Mouse (Mus musculus) kidney, adult 2 months (tissue): ENCODE measurements around the gene Vtn. TPM values are rescaled to one million over a fixed set of nuclear protein-coding genes. Genes with fewer than 3 reads are reported as not detected.

Experiments used
- DNase-seq: peaks from one replicate; pipeline ENCODE4 v3.0.0; 2021
- H3K27ac ChIP-seq: fragments of 200-500 bp; 2 replicates; pipeline ENCODE4 v1.5.1; 2012; ENCODE audit warnings: low read depth, low read length, control low read depth, inconsistent platforms; ENCODE audit not compliant: insufficient read depth
- H3K27me3 ChIP-seq: fragments of 200-500 bp; replicated peaks from 2 replicates; pipeline ENCODE4 v1.6.1; 2012; ENCODE audit warnings: mild to moderate bottlenecking, moderate library complexity, low read length, inconsistent platforms; ENCODE audit not compliant: control insufficient read depth, insufficient read depth
- H3K36me3 ChIP-seq: fragments of 200-500 bp; 2 replicates; pipeline ENCODE4 v1.6.1; 2012; ENCODE audit warnings: mild to moderate bottlenecking, moderate library complexity, low read length, inconsistent platforms; ENCODE audit not compliant: control insufficient read depth, insufficient read depth
- H3K4me1 ChIP-seq: fragments of 200-500 bp; 2 replicates; pipeline ENCODE4 v1.6.1; 2011; ENCODE audit warnings: low read length; ENCODE audit not compliant: control insufficient read depth, insufficient read depth
- H3K4me3 ChIP-seq: fragments of 200-500 bp; 2 replicates; pipeline ENCODE4 v1.5.1; 2011; ENCODE audit warnings: mild to moderate bottlenecking, low read depth, low read length, control low read depth; ENCODE audit not compliant: insufficient read depth
- CTCF ChIP-seq: fragments of 200-500 bp; conservative IDR thresholded peaks from 2 replicates; pipeline ENCODE4 v1.5.1; 2011; ENCODE audit warnings: low read depth, mild to moderate bottlenecking, control low read depth, low read length, moderate library complexity, mixed read lengths; ENCODE audit not compliant: insufficient read depth, insufficient read length
- POLR2A ChIP-seq: fragments of 200-500 bp; IDR thresholded peaks from one replicate; pipeline ENCODE4 v1.6.1; 2011; ENCODE audit warnings: low read depth, low read length, control low read depth
- WGBS: fragments of 180-500 bp; shearing (Covaris S2); methylation state at CpG from one replicate; pipeline ENCODE4 v1.1.7; 2018; 5-methylcytosine and 5-hydroxymethylcytosine counted together
- polyA plus RNA-seq: library from polyadenylated mRNA; depleted of rRNA; stranded (reverse); fragments of >200 nt; gene quantifications from 2 replicates; pipeline ENCODE4 v1.2.3, GENCODE M21; 2012

Gene Vtn
- polyA plus RNA-seq, 1 experiment: 3.3 TPM

GRCm38 (mm10) chr11:78512025-78512957 lies 13.4 kb downstream of the Vtn start, which contains the start of the genes Tmem199 and Poldip2:
Gene Tmem199 (minus strand): TSS chr11:78512172.
Gene Poldip2 (plus strand): TSS chr11:78512193.
- peak; percentile 6 for TF ChIP-seq POLR2A
- no peak for TF ChIP-seq CTCF
- DNase-seq: peak; percentile 95
- peak within 1 kb of the TSS; percentile 61 for H3K27ac ChIP-seq
- H3K4me1 ChIP-seq: peaks cover 5% of the 10 kb centered on the region; the same call in 1 of the 2 replicates
- under 1% methylated on average over 61 of the region's 67 CpGs for WGBS
- H3K27me3 ChIP-seq: no peaks in the 10 kb centered on the region
- H3K4me3 ChIP-seq: peak within 1 kb of the TSS; percentile 91
- peaks cover 3% of the 10 kb centered on the region for H3K36me3 ChIP-seq

GRCm38 (mm10) chr11:78513106-78513790 lies 14.4 kb downstream of the Vtn start:
- Histone ChIP-seq H3K4me3 (no peak overlapping the region; the same call in 1 of the 2 replicates), H3K27me3 (no peaks in the 10 kb centered on the region), H3K36me3 (peaks cover 3% of the 10 kb centered on the region), H3K27ac (no peak overlapping the region), H3K4me1 (peaks cover 5% of the 10 kb centered on the region; the same call in 1 of the 2 replicates)
- WGBS: 62% methylated on average over 3 of the region's 3 CpGs
- no peak for DNase-seq
- TF ChIP-seq CTCF: no peak
- no peak for TF ChIP-seq POLR2A

GRCm38 (mm10) chr11:78515549-78516325 lies 16.8 kb downstream of the Vtn start:
- H3K27me3 ChIP-seq: no peaks in the 10 kb centered on the region
- H3K4me3 ChIP-seq: no peak overlapping the region
- no peak overlapping the region for H3K27ac ChIP-seq
- WGBS: 66% methylated on average over 2 of the region's 2 CpGs
- peaks cover 5% of the 10 kb centered on the region; the same call in 1 of the 2 replicates for H3K4me1 ChIP-seq
- peaks cover 2% of the 10 kb centered on the region for H3K36me3 ChIP-seq
- DNase-seq: no peak
- TF ChIP-seq POLR2A: no peak
- peak; percentile 57 for TF ChIP-seq CTCF

DNA sequence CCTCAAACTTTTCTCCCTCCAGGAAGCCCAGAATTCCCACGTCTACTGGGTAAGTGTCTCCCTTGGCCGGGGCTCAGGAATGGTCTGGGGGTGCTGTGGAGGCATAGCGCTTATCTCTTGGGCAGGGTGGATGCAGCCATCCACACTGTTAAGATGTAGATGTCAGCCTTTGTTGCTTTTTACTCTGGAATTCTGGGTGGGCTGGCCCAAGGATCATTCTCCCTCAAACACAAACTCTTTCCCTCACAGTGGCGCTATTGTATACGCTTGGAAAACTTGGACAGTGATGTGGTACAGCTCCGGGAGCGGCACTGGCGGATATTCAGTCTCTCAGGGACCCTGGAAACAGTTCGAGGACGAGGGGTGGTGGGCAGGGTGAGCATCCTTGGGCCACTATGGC lies 20.0 kb downstream of the Vtn start:
- Histone ChIP-seq H3K27ac (no peak overlapping the region), H3K4me3 (no peak overlapping the region), H3K4me1 (peaks cover 9% of the 10 kb centered on the region; the same call in 1 of the 2 replicates), H3K27me3 (no peaks in the 10 kb centered on the region), H3K36me3 (peaks cover 8% of the 10 kb centered on the region)
- TF ChIP-seq CTCF (no peak), POLR2A (no peak)
- DNase-seq: no peak
- WGBS: 91% methylated on average over 10 of the region's 10 CpGs

DNA sequence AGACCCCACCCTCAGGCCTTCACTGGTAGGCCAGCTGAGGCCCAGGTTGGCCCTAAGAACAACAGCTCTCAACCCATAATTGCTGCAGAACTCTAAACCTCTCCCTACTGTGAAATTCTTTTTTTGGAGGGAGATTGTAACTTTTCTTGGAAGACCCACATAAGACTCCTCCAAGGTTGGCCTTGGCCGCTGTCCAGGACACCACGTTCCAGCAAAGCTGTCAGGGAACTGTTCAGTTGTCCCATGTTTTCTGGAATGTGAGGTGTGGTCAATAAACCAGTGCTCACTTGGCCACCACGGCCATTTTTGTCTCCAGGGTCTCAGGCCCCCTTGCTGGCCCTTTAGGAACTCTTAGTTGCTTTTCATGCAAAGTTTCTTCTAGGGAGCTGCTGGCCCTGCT lies 23.0 kb downstream of the Vtn start:
- DNase-seq: no peak
- H3K36me3 ChIP-seq: peaks cover 6% of the 10 kb centered on the region
- H3K27ac ChIP-seq: no peak overlapping the region
- WGBS: 52% methylated on average over 3 of the region's 3 CpGs
- no peaks in the 10 kb centered on the region for H3K27me3 ChIP-seq
- TF ChIP-seq POLR2A (no peak), CTCF (no peak)
- peaks cover 9% of the 10 kb centered on the region; the same call in 1 of the 2 replicates for H3K4me1 ChIP-seq
- H3K4me3 ChIP-seq: no peak overlapping the region

GRCm38 (mm10) chr11:78522481-78522997 lies 23.6 kb downstream of the Vtn start:
- Histone ChIP-seq H3K27me3 (no peaks in the 10 kb centered on the region), H3K4me1 (peaks cover 9% of the 10 kb centered on the region; the same call in 1 of the 2 replicates), H3K36me3 (peaks cover 6% of the 10 kb centered on the region), H3K4me3 (no peak overlapping the region), H3K27ac (peak overlapping the region; percentile 32)
- 55% methylated on average over 1 of the region's 1 CpGs for WGBS
- peak; percentile 66 for DNase-seq
- TF ChIP-seq POLR2A: no peak
- no peak for TF ChIP-seq CTCF
